Mouse (Mus musculus): Measurements from ENCODE around the gene Asb4. TPM values are rescaled to one million over a fixed set of nuclear protein-coding genes. Genes with fewer than 3 reads are reported as not detected.

Asb4 gene
- polyA plus RNA-seq, 1 experiment from 2014 or later, result 50.5 TPM

GRCm38 (mm10) chr6:5396797-5397196, 13.6 kb downstream of the Asb4 start:
- 47% methylated on average over 3 of the region's 3 CpGs for WGBS
- ATAC-seq (ENCODE audit: insufficient number of reproducible peaks, low FRiP score), result no peak
- H3K27ac ChIP-seq (ENCODE audit: poor library complexity, severe bottlenecking), result no peak overlapping the region
- H3K27me3 ChIP-seq (replicated peaks), result no peaks in the 10 kb centered on the region
- H3K9me3 ChIP-seq (replicated peaks), result no peaks in the 10 kb centered on the region
- peaks cover 38% of the 10 kb centered on the region for H3K4me1 ChIP-seq (replicated peaks)
- H3K9ac ChIP-seq, result no peak overlapping the region
- no peak overlapping the region for H3K4me2 ChIP-seq
- peaks cover 5% of the 10 kb centered on the region; the same call in 1 of the 2 replicates for H3K36me3 ChIP-seq
- no peak overlapping the region for H3K4me3 ChIP-seq

GRCm38 (mm10) chr6:5401394-5401793, 18.2 kb downstream of the Asb4 start:
- Histone ChIP-seq H3K9ac (no peak overlapping the region), H3K27me3 (replicated peaks) (no peaks in the 10 kb centered on the region), H3K9me3 (replicated peaks) (no peaks in the 10 kb centered on the region), H3K27ac (ENCODE audit: poor library complexity, severe bottlenecking) (no peak overlapping the region), H3K4me3 (no peak overlapping the region), H3K36me3 (peaks cover 5% of the 10 kb centered on the region; the same call in 1 of the 2 replicates), H3K4me1 (replicated peaks) (peaks cover 7% of the 10 kb centered on the region), H3K4me2 (no peak overlapping the region)
- WGBS, result 8% methylated on average over 3 of the region's 3 CpGs
- peak; percentile 55; the same call in 1 of the 2 replicates for ATAC-seq (ENCODE audit: insufficient number of reproducible peaks, low FRiP score)

- 46% methylated on average over 18 of the region's 18 CpGs for WGBS
- Histone ChIP-seq H3K27ac (ENCODE audit: poor library complexity, severe bottlenecking) (no peak overlapping the region), H3K9me3 (replicated peaks) (no peaks in the 10 kb centered on the region), H3K4me1 (replicated peaks) (peaks cover 4% of the 10 kb centered on the region; the same call in 1 of the 2 replicates), H3K4me2 (no peak overlapping the region), H3K27me3 (replicated peaks) (no peaks in the 10 kb centered on the region), H3K36me3 (peaks cover 3% of the 10 kb centered on the region; the same call in 1 of the 2 replicates), H3K4me3 (no peak overlapping the region), H3K9ac (no peak overlapping the region)
- no peak for ATAC-seq (ENCODE audit: insufficient number of reproducible peaks, low FRiP score)
These were observed 20.1 kb downstream of the Asb4 start for GRCm38 (mm10) chr6:5403095-5403815.

GRCm38 (mm10) chr6:5404016-5404415, 20.8 kb downstream of the Asb4 start:
- Histone ChIP-seq H3K4me2 (no peak overlapping the region), H3K36me3 (no peaks in the 10 kb centered on the region), H3K27me3 (replicated peaks) (no peaks in the 10 kb centered on the region), H3K9me3 (replicated peaks) (no peaks in the 10 kb centered on the region), H3K4me3 (no peak overlapping the region), H3K27ac (ENCODE audit: poor library complexity, severe bottlenecking) (no peak overlapping the region), H3K9ac (no peak overlapping the region), H3K4me1 (replicated peaks) (peaks cover 7% of the 10 kb centered on the region; the same call in 1 of the 2 replicates)
- ATAC-seq (ENCODE audit: insufficient number of reproducible peaks, low FRiP score), result no peak
- WGBS, result 75% methylated on average over 6 of the region's 6 CpGs

- Histone ChIP-seq H3K4me2 (no peak overlapping the region), H3K36me3 (no peaks in the 10 kb centered on the region), H3K9ac (no peak overlapping the region), H3K9me3 (replicated peaks) (no peaks in the 10 kb centered on the region), H3K4me1 (replicated peaks) (peaks cover 15% of the 10 kb centered on the region), H3K27me3 (replicated peaks) (no peaks in the 10 kb centered on the region), H3K27ac (ENCODE audit: poor library complexity, severe bottlenecking) (no peak overlapping the region), H3K4me3 (no peak overlapping the region)
- no peak for ATAC-seq (ENCODE audit: insufficient number of reproducible peaks, low FRiP score)
- WGBS, result 63% methylated on average over 8 of the region's 8 CpGs
These were observed 25.4 kb downstream of the Asb4 start for GRCm38 (mm10) chr6:5408451-5409177.

GRCm38 (mm10) chr6:5409676-5410075, 26.5 kb downstream of the Asb4 start:
- WGBS, result 79% methylated on average over 4 of the region's 4 CpGs

GRCm38 (mm10) chr6:5410697-5411391, 27.7 kb downstream of the Asb4 start:
- H3K27me3 ChIP-seq (replicated peaks), result no peaks in the 10 kb centered on the region
- H3K9ac ChIP-seq, result no peak overlapping the region
- WGBS, result 34% methylated on average over 6 of the region's 6 CpGs
- peak; percentile 64 for ATAC-seq (ENCODE audit: insufficient number of reproducible peaks, low FRiP score)
- no peak overlapping the region for H3K4me2 ChIP-seq
- H3K9me3 ChIP-seq (replicated peaks), result no peaks in the 10 kb centered on the region
- H3K27ac ChIP-seq (ENCODE audit: poor library complexity, severe bottlenecking), result no peak overlapping the region
- no peaks in the 10 kb centered on the region for H3K36me3 ChIP-seq
- H3K4me1 ChIP-seq (replicated peaks), result peaks cover 19% of the 10 kb centered on the region
- H3K4me3 ChIP-seq, result no peak overlapping the region

More at GRCm38 (mm10) chr6:5409676-5410075, 26.5 kb downstream of the Asb4 start:
- ATAC-seq (ENCODE audit: insufficient number of reproducible peaks, low FRiP score), result no peak
- Histone ChIP-seq H3K4me3 (no peak overlapping the region), H3K9ac (no peak overlapping the region), H3K36me3 (no peaks in the 10 kb centered on the region), H3K4me1 (replicated peaks) (peaks cover 19% of the 10 kb centered on the region), H3K27ac (ENCODE audit: poor library complexity, severe bottlenecking) (no peak overlapping the region), H3K9me3 (replicated peaks) (no peaks in the 10 kb centered on the region), H3K4me2 (no peak overlapping the region), H3K27me3 (replicated peaks) (no peaks in the 10 kb centered on the region)

GRCm38 (mm10) chr6:5413282-5413681, 30.1 kb downstream of the Asb4 start:
- H3K27ac ChIP-seq (ENCODE audit: poor library complexity, severe bottlenecking), result no peak overlapping the region
- no peak overlapping the region for H3K9ac ChIP-seq
- no peak overlapping the region for H3K4me2 ChIP-seq

GRCm38 (mm10) chr6:5421442-5421841, 38.3 kb downstream of the Asb4 start:
- WGBS, result 84% methylated on average over 2 of the region's 2 CpGs
- no peak overlapping the region for H3K4me2 ChIP-seq

More at GRCm38 (mm10) chr6:5413282-5413681, 30.1 kb downstream of the Asb4 start:
- Histone ChIP-seq H3K36me3 (no peaks in the 10 kb centered on the region), H3K9me3 (replicated peaks) (no peaks in the 10 kb centered on the region), H3K4me1 (replicated peaks) (peaks cover 15% of the 10 kb centered on the region), H3K4me3 (no peak overlapping the region), H3K27me3 (replicated peaks) (no peaks in the 10 kb centered on the region)
- whole genome bisulfite sequencing, result 26% methylated on average over 8 of the region's 8 CpGs
- peak; percentile 42; the same call in 1 of the 2 replicates for ATAC-seq (ENCODE audit: insufficient number of reproducible peaks, low FRiP score)

GRCm38 (mm10) chr6:5422386-5422785, 39.2 kb downstream of the Asb4 start:
- Histone ChIP-seq H3K4me3 (no peak overlapping the region), H3K36me3 (peaks cover 12% of the 10 kb centered on the region), H3K9ac (no peak overlapping the region), H3K9me3 (replicated peaks) (no peaks in the 10 kb centered on the region), H3K27ac (ENCODE audit: poor library complexity, severe bottlenecking) (no peak overlapping the region), H3K4me1 (replicated peaks) (peaks cover 3% of the 10 kb centered on the region; the same call in 1 of the 2 replicates), H3K4me2 (no peak overlapping the region), H3K27me3 (replicated peaks) (no peaks in the 10 kb centered on the region)
- no peak for ATAC-seq (ENCODE audit: insufficient number of reproducible peaks, low FRiP score)
- WGBS, result 92% methylated on average over 3 of the region's 3 CpGs

More at GRCm38 (mm10) chr6:5421442-5421841, 38.3 kb downstream of the Asb4 start:
- Histone ChIP-seq H3K4me1 (replicated peaks) (peaks cover 3% of the 10 kb centered on the region; the same call in 1 of the 2 replicates), H3K9me3 (replicated peaks) (no peaks in the 10 kb centered on the region), H3K27ac (ENCODE audit: poor library complexity, severe bottlenecking) (no peak overlapping the region), H3K4me3 (no peak overlapping the region), H3K36me3 (peaks cover 8% of the 10 kb centered on the region), H3K27me3 (replicated peaks) (no peaks in the 10 kb centered on the region), H3K9ac (no peak overlapping the region)
- no peak for ATAC-seq (ENCODE audit: insufficient number of reproducible peaks, low FRiP score)

GRCm38 (mm10) chr6:5423594-5423993, 40.4 kb downstream of the Asb4 start:
- 82% methylated on average over 15 of the region's 15 CpGs for WGBS
- Histone ChIP-seq H3K4me2 (no peak overlapping the region), H3K36me3 (peaks cover 12% of the 10 kb centered on the region), H3K27me3 (replicated peaks) (no peaks in the 10 kb centered on the region), H3K4me1 (replicated peaks) (0 out of 2 replicates have a peak, but pooled peaks cover 3% of the 10 kb centered on the region), H3K9ac (no peak overlapping the region), H3K4me3 (no peak overlapping the region), H3K9me3 (replicated peaks) (no peaks in the 10 kb centered on the region), H3K27ac (ENCODE audit: poor library complexity, severe bottlenecking) (no peak overlapping the region)
- no peak for ATAC-seq (ENCODE audit: insufficient number of reproducible peaks, low FRiP score)
